Mouse (Mus musculus): Measurements from ENCODE around the gene Plcd1.

GRCm38 (mm10) chr9:119052154-119052944, 41.0 kb downstream of the Plcd1 start, which contains the start of gene Vill:
- TF ChIP-seq EP300 (IDR thresholded peaks at IDR 0.05; ENCODE audit: low read depth) (no peak), CTCF (IDR thresholded peaks at IDR 0.05; ENCODE audit: low read depth) (no peak)

Measured in heart, postnatal 0 days (tissue).